Mouse (Mus musculus): Measurements from ENCODE around the gene Cdc45. TPM values are rescaled to one million over a fixed set of nuclear protein-coding genes. Genes with fewer than 3 reads are reported as not detected.

Gene Cdc45
- polyA plus RNA-seq, 2 experiments = 40.6 to 45.8 TPM

DNA sequence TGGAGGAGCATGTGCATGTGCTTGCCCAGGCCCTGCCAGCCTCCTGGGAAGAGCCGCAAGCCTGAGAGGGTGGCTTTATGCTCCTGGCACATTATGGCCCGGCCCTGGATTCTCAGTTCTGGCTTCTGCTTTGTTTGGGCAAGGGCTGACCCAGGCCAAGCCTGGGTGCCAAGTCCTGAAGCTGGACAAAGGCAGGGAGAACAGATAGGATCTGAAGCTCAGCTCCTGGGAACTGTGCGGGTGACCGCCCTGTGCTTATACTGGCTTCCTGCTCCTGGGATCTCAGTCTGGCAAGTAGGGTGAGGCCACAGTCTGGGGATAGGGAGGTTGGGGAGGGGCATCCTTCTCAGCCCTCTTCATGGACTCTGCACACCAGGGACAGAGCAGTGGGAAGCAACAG is 50.1 kb downstream of the Cdc45 start:
- H3K4me3 ChIP-seq (ENCODE audit: insufficient read depth in 1 of 2, low read depth in 2 of 2, low read length in 2 of 2) = no peak overlapping the region
- H3K36me3 ChIP-seq (replicated peaks; ENCODE audit: control insufficient read depth, insufficient read depth, low read depth) = no peaks in the 10 kb centered on the region
- ATAC-seq (ENCODE audit: insufficient read depth) = no peak
- no peak overlapping the region for H3K4me2 ChIP-seq (ENCODE audit: low read depth)
- no peak overlapping the region for H3K9ac ChIP-seq (replicated peaks)
- WGBS (ENCODE audit: insufficient replicate concordance) = 77% methylated on average over 4 of the region's 4 CpGs
- H3K9me3 ChIP-seq (ENCODE audit: control insufficient read depth, low read length) = no peaks in the 10 kb centered on the region
- DNase-seq (ENCODE audit: low read depth in 3 of 3, low spot score in 3 of 3) = no peak
- TF ChIP-seq EP300 (IDR thresholded peaks at IDR 0.05; ENCODE audit: low read depth) (no peak), CTCF (IDR thresholded peaks at IDR 0.05; ENCODE audit: low read depth) (no peak)
- no peak overlapping the region for H3K27ac ChIP-seq
- H3K27me3 ChIP-seq (ENCODE audit: control insufficient read depth, insufficient read depth, low read length) = no peaks in the 10 kb centered on the region
- H3K4me1 ChIP-seq (replicated peaks; ENCODE audit: control insufficient read depth in 2 of 2, insufficient read depth in 2 of 2, low read length in 1 of 2) = no peaks in the 10 kb centered on the region

DNA sequence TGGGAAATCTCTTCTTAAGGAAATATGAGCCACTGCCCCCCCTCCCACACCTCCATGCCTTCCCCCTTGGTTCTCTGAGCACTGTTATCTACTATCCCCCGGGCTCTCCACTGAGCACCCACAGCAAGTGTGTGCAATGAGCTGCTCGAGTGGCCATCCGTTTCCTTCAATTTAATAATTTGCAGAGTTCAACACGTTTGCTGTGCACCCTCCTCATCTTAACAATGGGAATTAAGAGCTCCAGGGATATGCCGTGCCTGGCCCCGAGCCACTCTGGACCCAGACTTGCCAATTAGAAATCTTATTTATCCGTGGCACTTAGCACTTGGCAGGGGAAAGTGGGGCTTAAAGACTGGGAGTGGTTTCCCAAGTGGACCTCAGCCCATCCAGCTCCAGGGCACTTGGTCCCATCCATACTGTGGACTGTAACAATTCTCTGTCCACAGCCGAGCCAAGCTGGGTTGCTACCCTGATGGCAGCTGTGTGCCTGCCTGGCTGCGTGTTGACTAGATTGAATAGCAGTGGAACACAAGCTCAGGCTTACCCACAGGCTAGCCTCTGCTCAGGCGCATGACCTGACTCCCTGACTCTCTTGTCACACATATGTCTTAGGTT is 59.8 kb downstream of the Cdc45 start:
- H3K9me3 ChIP-seq (ENCODE audit: control insufficient read depth, low read length) = no peaks in the 10 kb centered on the region
- H3K4me3 ChIP-seq (ENCODE audit: insufficient read depth in 1 of 2, low read depth in 2 of 2, low read length in 2 of 2) = no peak overlapping the region
- no peaks in the 10 kb centered on the region for H3K27me3 ChIP-seq (ENCODE audit: control insufficient read depth, insufficient read depth, low read length)
- no peaks in the 10 kb centered on the region for H3K4me1 ChIP-seq (replicated peaks; ENCODE audit: control insufficient read depth in 2 of 2, insufficient read depth in 2 of 2, low read length in 1 of 2)
- H3K9ac ChIP-seq (replicated peaks) = no peak overlapping the region
- no peak for DNase-seq (ENCODE audit: low read depth in 3 of 3, low spot score in 3 of 3)
- ATAC-seq (ENCODE audit: insufficient read depth) = no peak
- H3K4me2 ChIP-seq (ENCODE audit: low read depth) = no peak overlapping the region
- 59% methylated on average over 10 of the region's 10 CpGs for WGBS (ENCODE audit: insufficient replicate concordance)
- TF ChIP-seq EP300 (IDR thresholded peaks at IDR 0.05; ENCODE audit: low read depth) = no peak
- TF ChIP-seq CTCF (IDR thresholded peaks at IDR 0.05; ENCODE audit: low read depth) = no peak
- no peak overlapping the region for H3K27ac ChIP-seq
- H3K36me3 ChIP-seq (replicated peaks; ENCODE audit: control insufficient read depth, insufficient read depth, low read depth) = no peaks in the 10 kb centered on the region

DNA sequence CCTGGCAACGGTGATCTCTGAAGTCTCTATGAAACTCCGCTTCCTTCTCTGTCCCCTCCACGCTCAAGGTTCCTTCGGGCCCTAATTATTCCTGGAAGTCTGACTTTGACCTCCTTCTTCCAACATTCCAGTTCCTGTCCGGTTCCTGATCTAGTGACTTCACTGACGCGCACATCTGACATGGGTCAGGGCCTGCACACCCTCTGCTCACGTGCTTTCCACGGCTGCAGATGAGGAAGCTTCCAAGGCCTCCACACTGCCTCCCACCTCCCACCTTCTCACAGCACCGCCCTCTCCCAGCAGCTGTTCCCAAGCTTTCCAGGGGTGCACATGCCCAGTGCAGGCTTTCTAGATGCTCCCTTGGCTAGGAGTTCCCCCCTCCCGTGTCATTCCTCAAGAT is 60.7 kb downstream of the Cdc45 start:
- no peak overlapping the region for H3K9ac ChIP-seq (replicated peaks)
- H3K27me3 ChIP-seq (ENCODE audit: control insufficient read depth, insufficient read depth, low read length) = no peaks in the 10 kb centered on the region
- DNase-seq (ENCODE audit: low read depth in 3 of 3, low spot score in 3 of 3) (no peak), ATAC-seq (ENCODE audit: insufficient read depth) (no peak)
- no peaks in the 10 kb centered on the region for H3K9me3 ChIP-seq (ENCODE audit: control insufficient read depth, low read length)
- H3K36me3 ChIP-seq (replicated peaks; ENCODE audit: control insufficient read depth, insufficient read depth, low read depth) = no peaks in the 10 kb centered on the region
- H3K4me3 ChIP-seq (ENCODE audit: insufficient read depth in 1 of 2, low read depth in 2 of 2, low read length in 2 of 2) = no peak overlapping the region
- H3K4me2 ChIP-seq (ENCODE audit: low read depth) = no peak overlapping the region
- TF ChIP-seq CTCF (IDR thresholded peaks at IDR 0.05; ENCODE audit: low read depth) (no peak), EP300 (IDR thresholded peaks at IDR 0.05; ENCODE audit: low read depth) (no peak)
- H3K4me1 ChIP-seq (replicated peaks; ENCODE audit: control insufficient read depth in 2 of 2, insufficient read depth in 2 of 2, low read length in 1 of 2) = no peaks in the 10 kb centered on the region
- no peak overlapping the region for H3K27ac ChIP-seq
- WGBS (ENCODE audit: insufficient replicate concordance) = 63% methylated on average over 11 of the region's 11 CpGs

DNA sequence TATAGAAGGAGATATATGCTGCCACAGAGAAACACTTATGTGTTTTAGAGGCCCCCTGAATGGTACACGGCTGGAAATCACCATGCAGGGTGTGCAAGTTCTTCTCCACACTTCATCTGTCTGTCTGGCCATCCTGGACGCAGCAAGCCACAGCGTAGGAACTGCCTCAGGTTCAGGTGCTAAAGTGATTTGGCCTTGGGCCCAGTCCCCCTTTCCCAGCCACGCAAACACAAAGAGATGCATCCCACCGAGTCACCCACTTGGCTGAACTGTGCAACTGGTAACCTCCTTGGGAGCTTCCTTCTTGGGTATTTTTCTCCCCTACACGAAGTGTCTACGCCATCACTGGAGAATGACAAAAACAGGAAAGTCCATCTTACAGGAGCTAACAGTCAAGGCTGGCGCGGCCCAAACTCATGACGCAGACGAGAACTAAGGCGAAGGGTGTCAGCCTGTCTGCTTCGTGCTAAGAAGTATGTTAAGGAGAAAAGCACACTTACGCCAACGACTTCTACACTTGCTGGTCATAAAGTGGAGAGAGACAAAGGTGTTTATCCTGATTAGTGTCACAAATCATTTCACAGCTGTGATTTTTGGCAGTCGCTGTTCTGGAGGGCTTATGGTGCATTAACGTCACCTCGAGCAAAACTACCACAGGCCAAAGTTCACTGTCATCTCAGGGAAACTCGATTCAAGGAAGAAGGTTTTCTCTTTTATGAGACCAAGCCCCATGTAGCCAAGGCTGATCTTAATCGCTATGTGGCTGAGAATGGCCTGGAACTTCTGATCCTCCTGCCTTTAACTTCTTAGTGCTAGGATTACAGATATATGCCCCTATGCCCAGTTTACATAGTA is 65.3 kb downstream of the Cdc45 start:
- H3K9ac ChIP-seq (replicated peaks) = no peak overlapping the region
- H3K9me3 ChIP-seq (ENCODE audit: control insufficient read depth, low read length) = no peaks in the 10 kb centered on the region
- H3K4me2 ChIP-seq (ENCODE audit: low read depth) = no peak overlapping the region
- TF ChIP-seq EP300 (IDR thresholded peaks at IDR 0.05; ENCODE audit: low read depth) = no peak
- H3K4me3 ChIP-seq (ENCODE audit: insufficient read depth in 1 of 2, low read depth in 2 of 2, low read length in 2 of 2) = no peak overlapping the region
- ATAC-seq (ENCODE audit: insufficient read depth) (no peak), DNase-seq (ENCODE audit: low read depth in 3 of 3, low spot score in 3 of 3) (no peak)
- no peaks in the 10 kb centered on the region for H3K27me3 ChIP-seq (ENCODE audit: control insufficient read depth, insufficient read depth, low read length)
- no peaks in the 10 kb centered on the region for H3K4me1 ChIP-seq (replicated peaks; ENCODE audit: control insufficient read depth in 2 of 2, insufficient read depth in 2 of 2, low read length in 1 of 2)
- no peaks in the 10 kb centered on the region for H3K36me3 ChIP-seq (replicated peaks; ENCODE audit: control insufficient read depth, insufficient read depth, low read depth)
- 64% methylated on average over 20 of the region's 20 CpGs for WGBS (ENCODE audit: insufficient replicate concordance)
- no peak overlapping the region for H3K27ac ChIP-seq

DNA sequence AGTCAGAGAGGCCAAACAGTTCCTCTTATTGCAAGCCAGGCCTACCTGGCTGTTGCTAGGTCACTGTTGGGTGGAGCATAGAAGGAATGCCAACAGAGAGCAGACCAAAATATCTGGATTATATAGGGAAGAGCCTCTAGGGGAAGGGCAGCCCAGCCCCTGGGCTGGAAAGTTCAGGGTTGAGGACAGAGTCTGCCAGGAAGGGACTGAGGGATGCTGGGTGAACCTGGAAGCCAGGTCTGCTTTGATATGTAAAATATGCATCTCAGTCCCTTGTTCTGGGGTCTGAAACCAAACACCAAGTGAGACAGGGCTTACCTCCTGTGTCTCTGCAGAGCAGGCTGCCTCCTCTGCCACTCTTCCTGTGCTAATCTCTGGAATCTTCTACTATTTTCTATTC is 73.5 kb downstream of the Cdc45 start:
- Histone ChIP-seq H3K27me3 (ENCODE audit: control insufficient read depth, insufficient read depth, low read length) (no peaks in the 10 kb centered on the region), H3K9ac (replicated peaks) (no peak overlapping the region), H3K4me3 (ENCODE audit: insufficient read depth in 1 of 2, low read depth in 2 of 2, low read length in 2 of 2) (no peak overlapping the region), H3K36me3 (replicated peaks; ENCODE audit: control insufficient read depth, insufficient read depth, low read depth) (no peaks in the 10 kb centered on the region), H3K4me2 (ENCODE audit: low read depth) (no peak overlapping the region), H3K4me1 (replicated peaks; ENCODE audit: control insufficient read depth in 2 of 2, insufficient read depth in 2 of 2, low read length in 1 of 2) (no peaks in the 10 kb centered on the region), H3K27ac (no peak overlapping the region), H3K9me3 (ENCODE audit: control insufficient read depth, low read length) (no peaks in the 10 kb centered on the region)
- no peak for ATAC-seq (ENCODE audit: insufficient read depth)
- TF ChIP-seq EP300 (IDR thresholded peaks at IDR 0.05; ENCODE audit: low read depth) (no peak), CTCF (IDR thresholded peaks at IDR 0.05; ENCODE audit: low read depth) (no peak)
- no peak for DNase-seq (ENCODE audit: low read depth in 3 of 3, low spot score in 3 of 3)

Data from liver, embryonic 14.5 days (tissue).